Mouse (Mus musculus) forebrain, embryonic 11.5 days (tissue): ENCODE measurements around the gene Swap70. TPM values are rescaled to one million over a fixed set of nuclear protein-coding genes. Genes with fewer than 3 reads are reported as not detected.

Source experiments
- ATAC-seq: fragments of 200-750 bp; cut with Nextera tagmentation; replicated peaks from 2 replicates; pipeline ENCODE4 v1.8.0; 2017; ENCODE audit warnings: moderate TSS enrichment; ENCODE audit not compliant: low FRiP score
- DNase-seq: peaks from one replicate; pipeline ENCODE4 v3.0.0-alpha.2; 2017; ENCODE audit warnings: low spot score
- H3K27ac ChIP-seq: fragments of 300-500 bp; sonication (generic); 2 replicates; pipeline ENCODE4 v1.5.1; 2014; ENCODE audit warnings: low read depth, low read length
- H3K27me3 ChIP-seq: fragments of 300-500 bp; sonication (generic); 2 replicates; pipeline ENCODE4 v1.6.1; 2014; ENCODE audit warnings: mild to moderate bottlenecking, low read length, mixed read lengths; ENCODE audit not compliant: control insufficient read depth, insufficient read depth
- H3K36me3 ChIP-seq: fragments of 300-500 bp; sonication (generic); 2 replicates; pipeline ENCODE4 v1.6.1; 2014; ENCODE audit warnings: mild to moderate bottlenecking, low read length, moderate library complexity, mixed read lengths; ENCODE audit not compliant: control insufficient read depth, insufficient read depth
- H3K4me1 ChIP-seq: fragments of 300-500 bp; sonication (generic); replicated peaks from 2 replicates; pipeline ENCODE4 v1.6.1; 2014; ENCODE audit warnings: low read length, mixed read lengths; ENCODE audit not compliant: control insufficient read depth, insufficient read depth
- H3K4me2 ChIP-seq: fragments of 300-500 bp; sonication (generic); 2 replicates; pipeline ENCODE4 v1.6.1; 2014; ENCODE audit warnings: low read depth, mild to moderate bottlenecking, low read length, moderate library complexity, mixed read lengths; ENCODE audit not compliant: severe bottlenecking
- H3K4me3 ChIP-seq: fragments of 300-500 bp; sonication (generic); 2 replicates; pipeline ENCODE4 v1.5.1; 2014; ENCODE audit warnings: low read depth, low read length
- H3K9ac ChIP-seq: fragments of 300-500 bp; sonication (generic); 2 replicates; pipeline ENCODE4 v1.6.1; 2014; ENCODE audit warnings: low read length
- H3K9me3 ChIP-seq: fragments of 300-500 bp; sonication (generic); 2 replicates; pipeline ENCODE4 v1.6.1; 2016; ENCODE audit warnings: low read length, mixed read lengths; ENCODE audit not compliant: control insufficient read depth
- WGBS: fragments of 180-500 bp; shearing (Covaris S2); extraction: QIAGEN DNeasy Blood & Tissue Kit; methylation state at CpG from one replicate; pipeline ENCODE4 v1.1.7; 2014; 5-methylcytosine and 5-hydroxymethylcytosine counted together
- polyA plus RNA-seq: library from polyadenylated mRNA; unstranded; fragments of >200 nt; fragmentation: Nextera tagmentation; extraction: Ambion mirVana; gene quantifications from 2 replicates; pipeline ENCODE4 v1.2.1, GENCODE M21; 2014

Gene Swap70
- polyA plus RNA-seq, 1 experiment from 2014 or later = 26.5 TPM

DNA sequence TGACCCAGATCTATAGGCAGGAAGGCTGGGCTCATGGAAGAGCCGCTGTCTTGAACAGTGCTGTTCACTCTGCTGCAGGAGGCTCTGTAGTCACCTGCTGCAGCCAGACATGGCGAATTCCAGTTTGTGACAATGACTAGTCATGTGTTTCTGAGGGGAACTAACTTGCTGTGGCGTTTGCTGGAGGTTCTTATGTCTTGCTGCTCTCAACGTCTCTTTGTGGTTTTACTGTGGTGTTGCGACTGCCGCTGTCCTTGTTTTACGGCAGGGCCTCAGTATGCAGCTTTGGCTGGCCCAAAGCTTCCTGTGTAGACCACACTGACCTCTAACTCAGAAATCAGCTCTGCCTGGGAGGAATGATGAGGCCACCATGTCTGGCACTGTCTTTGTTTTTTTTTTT, 48.9 kb downstream of the Swap70 start:
- Histone ChIP-seq H3K4me1 (no peaks in the 10 kb centered on the region), H3K27ac (no peak overlapping the region), H3K9me3 (no peaks in the 10 kb centered on the region), H3K4me2 (no peak overlapping the region), H3K36me3 (no peaks in the 10 kb centered on the region; the same call in 1 of the 2 replicates), H3K9ac (no peak overlapping the region), H3K27me3 (no peaks in the 10 kb centered on the region), H3K4me3 (no peak overlapping the region)
- DNase-seq (no peak), ATAC-seq (no peak)
- WGBS = 93% methylated on average over 7 of the region's 7 CpGs

DNA sequence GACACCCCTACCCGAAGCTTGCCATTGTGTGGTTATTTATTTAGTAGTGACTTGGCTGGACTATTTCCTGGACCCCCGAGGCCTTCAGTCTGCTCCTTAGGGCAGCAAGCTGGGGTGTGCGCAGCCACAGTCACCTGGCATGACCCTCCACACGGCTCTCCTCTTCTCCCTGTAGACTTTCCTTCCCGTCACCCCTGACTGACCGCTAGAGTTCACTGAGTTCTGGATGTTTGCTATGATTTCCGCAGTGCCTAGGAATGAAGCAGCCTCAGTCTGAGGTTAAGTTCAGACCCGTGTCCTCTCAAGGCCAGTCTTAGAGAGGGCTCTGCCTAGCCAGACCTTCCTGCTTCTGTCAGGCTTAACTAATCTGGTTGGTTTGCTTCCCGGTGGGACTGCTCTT, 50.3 kb downstream of the Swap70 start:
- no peak for ATAC-seq

DNA sequence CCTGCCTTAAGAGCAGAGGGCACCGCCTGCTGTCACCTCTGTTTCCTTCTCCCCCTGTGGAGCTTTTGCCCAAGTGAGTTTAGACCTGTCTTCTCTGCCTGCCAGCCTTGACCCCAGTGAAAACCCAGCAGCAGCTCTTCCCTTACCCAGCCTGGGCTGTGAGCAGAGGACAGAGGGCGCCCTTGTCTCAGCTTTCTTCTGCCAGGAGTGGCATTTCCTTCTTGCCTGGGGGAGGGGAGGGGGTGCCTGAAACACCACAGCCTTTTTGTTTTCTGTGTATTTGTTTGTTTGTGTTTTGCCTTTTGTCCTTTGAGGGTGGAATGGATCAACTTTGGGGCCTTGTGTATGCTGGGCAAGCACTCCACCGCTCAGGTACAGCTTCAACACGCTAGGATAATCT, 50.9 kb downstream of the Swap70 start:
- Histone ChIP-seq H3K4me1 (no peaks in the 10 kb centered on the region), H3K4me3 (no peak overlapping the region), H3K27me3 (no peaks in the 10 kb centered on the region), H3K27ac (no peak overlapping the region), H3K4me2 (no peak overlapping the region), H3K9me3 (no peaks in the 10 kb centered on the region), H3K36me3 (no peaks in the 10 kb centered on the region; the same call in 1 of the 2 replicates), H3K9ac (no peak overlapping the region)
- DNase-seq (no peak), ATAC-seq (no peak)
- WGBS = 84% methylated on average over 4 of the region's 4 CpGs

More for the DNA sequence above, 50.3 kb downstream of the Swap70 start:
- no peaks in the 10 kb centered on the region for H3K4me1 ChIP-seq
- H3K27ac ChIP-seq = no peak overlapping the region
- DNase-seq = no peak
- no peak overlapping the region for H3K4me2 ChIP-seq
- H3K27me3 ChIP-seq = no peaks in the 10 kb centered on the region
- no peak overlapping the region for H3K9ac ChIP-seq
- no peaks in the 10 kb centered on the region; the same call in 1 of the 2 replicates for H3K36me3 ChIP-seq
- H3K4me3 ChIP-seq = no peak overlapping the region
- no peaks in the 10 kb centered on the region for H3K9me3 ChIP-seq
- 79% methylated on average over 9 of the region's 9 CpGs for WGBS

DNA sequence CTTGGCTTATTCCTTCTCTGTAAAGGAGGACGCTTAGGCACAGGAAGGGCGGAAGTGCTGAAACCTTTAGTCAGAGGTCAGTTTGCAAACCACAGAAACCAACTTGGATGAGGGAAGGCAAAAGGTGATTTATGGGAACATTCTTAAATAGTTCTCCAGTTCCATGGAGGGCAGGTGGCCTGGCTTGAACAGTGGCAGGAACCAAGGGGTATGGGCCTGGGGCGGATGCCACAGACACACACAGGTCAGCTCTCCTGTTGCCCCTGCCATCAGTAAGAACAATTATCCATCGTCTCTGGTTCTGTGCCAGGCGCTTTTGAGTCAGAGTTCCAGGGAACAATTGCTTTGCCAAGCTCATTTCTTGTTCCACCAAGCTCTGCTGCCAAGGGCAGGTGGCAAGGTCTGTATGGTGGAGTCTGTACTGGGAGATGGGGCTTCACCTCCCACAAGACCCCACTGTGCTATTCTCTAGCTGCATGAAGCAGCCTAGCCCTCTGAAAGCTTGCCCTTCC, 56.3 kb downstream of the Swap70 start:
- Histone ChIP-seq H3K4me2 (no peak overlapping the region), H3K27me3 (no peaks in the 10 kb centered on the region), H3K4me3 (no peak overlapping the region), H3K9me3 (no peaks in the 10 kb centered on the region), H3K27ac (no peak overlapping the region), H3K9ac (no peak overlapping the region), H3K36me3 (peaks cover 2% of the 10 kb centered on the region; the same call in 1 of the 2 replicates), H3K4me1 (no peaks in the 10 kb centered on the region)
- no peak for ATAC-seq
- no peak for DNase-seq
- 90% methylated on average over 5 of the region's 5 CpGs for WGBS

DNA sequence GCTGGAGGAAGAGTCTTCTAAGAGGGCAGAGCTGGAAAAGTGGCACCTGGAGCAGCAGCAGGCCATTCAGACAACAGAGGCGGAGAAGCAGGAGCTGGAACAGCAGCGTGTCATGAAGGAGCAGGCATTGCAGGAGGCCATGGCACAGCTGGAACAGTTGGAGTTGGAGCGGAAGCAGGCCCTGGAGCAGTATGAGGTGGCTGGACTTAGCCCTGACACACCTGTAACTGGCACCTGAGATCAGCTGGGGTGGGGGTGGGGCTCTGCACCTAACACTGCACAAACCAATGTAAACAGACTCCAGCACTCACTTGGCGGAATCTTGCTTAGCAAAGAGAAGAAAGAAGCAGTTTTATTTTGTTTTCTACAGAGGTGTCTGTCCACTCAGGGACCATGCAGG, 57.7 kb downstream of the Swap70 start:
- no peak overlapping the region for H3K27ac ChIP-seq
- no peaks in the 10 kb centered on the region for H3K27me3 ChIP-seq
- H3K4me1 ChIP-seq = no peaks in the 10 kb centered on the region
- H3K9ac ChIP-seq = no peak overlapping the region
- 95% methylated on average over 4 of the region's 4 CpGs for WGBS
- H3K4me3 ChIP-seq = no peak overlapping the region
- peaks cover 2% of the 10 kb centered on the region; the same call in 1 of the 2 replicates for H3K36me3 ChIP-seq
- no peak for ATAC-seq
- H3K9me3 ChIP-seq = no peaks in the 10 kb centered on the region
- no peak for DNase-seq
- no peak overlapping the region for H3K4me2 ChIP-seq

DNA sequence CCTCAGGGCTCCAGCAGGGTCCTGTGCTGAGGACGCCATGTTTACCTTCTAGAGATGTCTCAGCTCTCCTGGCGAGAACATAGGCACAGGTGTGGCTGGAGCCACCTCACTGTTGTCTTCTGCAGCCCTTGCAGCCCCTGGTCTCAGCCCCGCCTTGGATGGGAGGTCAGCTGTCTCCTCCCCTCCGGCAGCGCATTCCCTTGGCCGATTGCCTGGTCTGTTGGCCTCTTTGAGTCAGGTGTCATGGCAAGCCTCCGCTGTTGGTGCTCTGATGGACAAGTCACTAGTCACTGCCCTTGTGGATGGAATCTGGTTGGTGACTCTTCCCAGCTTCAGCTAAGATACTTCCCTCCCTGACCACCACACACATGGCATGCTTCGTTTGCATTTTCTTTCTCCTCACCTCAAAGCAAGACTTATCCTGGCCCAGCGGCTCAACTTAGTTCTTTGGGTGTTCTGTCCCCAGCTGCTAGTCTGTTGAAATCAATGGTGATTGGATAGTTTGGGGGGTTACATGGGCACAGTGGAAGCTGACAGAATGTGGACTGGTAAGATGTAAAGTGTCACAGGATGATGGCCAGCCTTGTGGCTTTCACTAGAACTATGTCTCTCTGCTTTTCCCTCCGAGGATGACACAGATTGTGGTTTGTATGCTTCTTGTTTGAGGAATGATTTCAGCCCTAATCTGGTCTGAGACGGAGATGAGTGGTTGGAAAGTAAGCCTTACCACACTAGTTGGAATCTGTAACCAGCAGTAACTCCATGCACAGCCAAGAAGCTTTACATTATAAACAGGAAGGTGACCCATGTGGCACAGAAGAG, 60.1 kb downstream of the Swap70 start:
- WGBS = 93% methylated on average over 11 of the region's 11 CpGs
- Histone ChIP-seq H3K36me3 (peaks cover 2% of the 10 kb centered on the region; the same call in 1 of the 2 replicates), H3K4me3 (no peak overlapping the region), H3K27me3 (no peaks in the 10 kb centered on the region), H3K9me3 (no peaks in the 10 kb centered on the region), H3K27ac (no peak overlapping the region), H3K9ac (no peak overlapping the region), H3K4me1 (no peaks in the 10 kb centered on the region), H3K4me2 (no peak overlapping the region)
- no peak for ATAC-seq
- no peak for DNase-seq

DNA sequence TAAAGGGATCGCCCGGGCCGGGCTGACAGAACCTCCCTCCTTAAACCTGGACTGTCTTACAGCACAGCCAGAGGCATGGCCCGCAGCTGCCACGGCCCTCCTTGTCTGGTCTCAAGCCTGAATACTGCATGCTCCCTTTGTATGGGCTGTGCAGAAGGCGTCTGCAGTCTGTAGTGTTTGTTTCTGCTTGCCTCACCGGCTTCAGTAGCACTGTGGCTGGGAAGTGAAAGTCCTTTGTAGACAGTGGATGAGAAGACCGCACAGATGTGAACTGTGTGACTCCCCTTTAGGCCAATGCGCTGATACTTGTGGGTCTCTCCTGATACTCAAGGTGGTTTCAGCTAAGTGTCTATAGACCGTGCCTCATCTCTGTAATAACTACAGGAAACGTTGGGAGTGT, 61.3 kb downstream of the Swap70 start:
- Histone ChIP-seq H3K9ac (no peak overlapping the region), H3K9me3 (no peaks in the 10 kb centered on the region), H3K27me3 (no peaks in the 10 kb centered on the region), H3K4me1 (no peaks in the 10 kb centered on the region), H3K27ac (no peak overlapping the region), H3K36me3 (peaks cover 2% of the 10 kb centered on the region; the same call in 1 of the 2 replicates), H3K4me2 (no peak overlapping the region), H3K4me3 (no peak overlapping the region)
- DNase-seq = no peak
- ATAC-seq = no peak
- WGBS = 90% methylated on average over 11 of the region's 11 CpGs

DNA sequence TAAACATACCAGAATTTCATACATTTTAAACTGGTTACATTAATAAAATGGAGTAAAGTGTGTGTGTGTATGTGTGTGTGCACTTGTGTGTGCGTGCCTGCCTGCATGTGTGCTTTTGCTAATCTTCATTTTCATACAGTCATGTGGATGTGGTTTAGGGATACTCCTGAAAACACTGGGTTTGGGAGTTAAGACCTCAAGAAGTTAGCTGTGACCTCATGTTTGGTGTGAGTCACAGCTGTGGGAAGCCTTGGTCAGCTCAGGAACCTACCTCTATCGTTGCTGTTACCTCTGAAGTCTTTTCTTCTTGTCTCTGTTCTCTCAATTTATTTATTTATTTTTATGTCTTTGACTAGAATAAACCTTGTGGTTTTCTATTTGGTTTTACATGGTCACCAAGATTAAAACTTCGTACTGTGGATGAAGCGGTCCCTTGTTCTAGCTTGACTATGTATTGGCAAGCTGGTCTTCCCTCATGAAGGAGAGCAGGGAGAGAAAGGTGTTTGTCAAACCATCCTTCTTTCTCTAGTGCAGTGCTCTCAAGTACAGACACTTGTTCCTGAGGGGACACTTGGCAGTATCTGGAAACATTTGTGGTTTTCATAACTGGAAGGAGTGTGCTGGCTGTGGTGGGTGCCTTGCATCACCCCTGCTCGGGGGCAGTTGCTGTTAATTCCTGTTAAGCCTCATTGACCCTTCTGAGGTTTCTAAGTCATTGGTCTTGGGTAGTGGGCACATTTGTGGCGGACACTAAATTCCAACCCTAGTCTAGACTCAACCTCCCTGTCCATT, 62.2 kb downstream of the Swap70 start:
- DNase-seq (no peak), ATAC-seq (no peak)
- H3K4me1 ChIP-seq = no peaks in the 10 kb centered on the region
- H3K4me3 ChIP-seq = no peak overlapping the region
- H3K9me3 ChIP-seq = no peaks in the 10 kb centered on the region
- peaks cover 2% of the 10 kb centered on the region; the same call in 1 of the 2 replicates for H3K36me3 ChIP-seq
- no peak overlapping the region for H3K9ac ChIP-seq
- no peaks in the 10 kb centered on the region for H3K27me3 ChIP-seq
- no peak overlapping the region for H3K4me2 ChIP-seq
- H3K27ac ChIP-seq = no peak overlapping the region
- WGBS = 93% methylated on average over 6 of the region's 6 CpGs
